9 mouse cellular contexts compared by ENCODE assay signal in the genomic region with DNA sequence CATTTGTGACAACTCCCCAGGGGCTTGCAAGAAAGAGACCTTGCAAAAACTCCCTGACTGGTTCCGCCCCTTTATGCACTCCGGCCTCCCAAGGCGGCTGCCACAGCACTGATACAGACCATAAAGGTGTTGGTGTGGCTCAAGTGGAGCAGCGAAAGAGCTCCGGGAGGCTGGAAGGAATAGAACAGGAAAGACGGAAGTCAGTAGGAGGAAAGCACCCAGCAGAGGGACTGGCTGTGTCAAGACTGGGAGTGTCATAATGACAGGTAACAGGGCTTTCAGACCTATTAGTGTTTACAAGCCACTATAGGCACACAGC. TPM values are rescaled to one million over a fixed set of nuclear protein-coding genes. Genes with fewer than 3 reads are reported as not detected.
DNase-seq lines count a peak whose midpoint lies in the region; ATAC-seq and TF ChIP-seq lines count a peak whose summit lies in the region.
"Had no signal": no experiment of that assay in that cellular context is flagged by ENCODE, and none has a peak within 500 bp of the region (broad histone marks: within the 10 kb centered on the region; RNA-seq: fewer than 3 reads in every experiment).

No protein-coding gene starts in this region.

- H3K27ac ChIP-seq in liver, adult 2 months (replicated peaks; ENCODE audit: insufficient read depth, low read depth, low read length) = no peak overlapping the region
- H3K27ac ChIP-seq in embryonic facial prominence, embryonic 14.5 days (replicated peaks; ENCODE audit: low read depth, low read length) = no peak overlapping the region
- H3K27ac ChIP-seq in limb, embryonic 10.5 days = no peak overlapping the region
- no peak overlapping the region for H3K27ac ChIP-seq in neural tube, embryonic 12.5 days

- TF ChIP-seq CTCF in liver, adult 2 months (IDR thresholded peaks at IDR 0.05; ENCODE audit: low read depth, low read length) = no peak

- no peaks in the 10 kb centered on the region for H3K36me3 ChIP-seq in liver, adult 2 months (ENCODE audit: control insufficient read depth, insufficient read depth, low read length)
- H3K36me3 ChIP-seq in embryonic facial prominence, embryonic 14.5 days (ENCODE audit: control insufficient read depth, insufficient read depth, low read length) = peaks cover 5% of the 10 kb centered on the region; the same call in 1 of the 2 replicates
- peaks cover 6% of the 10 kb centered on the region for H3K36me3 ChIP-seq in limb, embryonic 10.5 days
- H3K36me3 ChIP-seq in neural tube, embryonic 12.5 days = peaks cover 9% of the 10 kb centered on the region; the same call in 1 of the 2 replicates

- 12% methylated on average over 6 of the region's 6 CpGs for whole genome bisulfite sequencing in liver, adult 2 months
- 2% methylated on average over 6 of the region's 6 CpGs for WGBS in embryonic facial prominence, embryonic 14.5 days
- WGBS in limb, embryonic 10.5 days = 7% methylated on average over 6 of the region's 6 CpGs
- 4% methylated on average over 6 of the region's 6 CpGs for WGBS in neural tube, embryonic 12.5 days

- no peak for TF ChIP-seq POLR2A in liver, adult 2 months (IDR thresholded peaks at IDR 0.05; ENCODE audit: extremely low read depth, insufficient read depth, low read length)

- H3K9me3 ChIP-seq in embryonic facial prominence, embryonic 14.5 days (ENCODE audit: control insufficient read depth, low read length) = no peaks in the 10 kb centered on the region
- H3K9me3 ChIP-seq in limb, embryonic 10.5 days (replicated peaks) = no peaks in the 10 kb centered on the region
- no peaks in the 10 kb centered on the region for H3K9me3 ChIP-seq in neural tube, embryonic 12.5 days

- 0 out of 2 replicates have a peak, but pooled peaks have one; percentile 1 for ATAC-seq in embryonic facial prominence, embryonic 14.5 days (ENCODE audit: low read depth)
- peak; percentile 27 for ATAC-seq in neural tube, embryonic 12.5 days (ENCODE audit: low FRiP score, low read depth)
- ATAC-seq in monocyte, adult 5-6 weeks (replicated peaks; ENCODE audit: insufficient number of reproducible peaks, low FRiP score, low TSS enrichment, poor library complexity, severe bottlenecking) = no peak

- H3K9ac ChIP-seq in liver, adult 2 months (ENCODE audit: low read depth, low read length) = no peak overlapping the region
- no peak overlapping the region for H3K9ac ChIP-seq in embryonic facial prominence, embryonic 14.5 days (ENCODE audit: low read depth, low read length)
- no peak overlapping the region for H3K9ac ChIP-seq in neural tube, embryonic 12.5 days

- H3K4me3 ChIP-seq in liver, adult 2 months (ENCODE audit: insufficient read depth, low read depth, low read length) = peak overlapping the region; percentile 68; the same call in 1 of the 2 replicates
- peak overlapping the region; percentile 53 for H3K4me3 ChIP-seq in embryonic facial prominence, embryonic 14.5 days (ENCODE audit: low read depth, low read length)
- peak overlapping the region; percentile 61 for H3K4me3 ChIP-seq in limb, embryonic 10.5 days
- H3K4me3 ChIP-seq in neural tube, embryonic 12.5 days = peak overlapping the region; percentile 50

- H3K4me2 ChIP-seq in embryonic facial prominence, embryonic 14.5 days (ENCODE audit: low read depth, low read length) = peak overlapping the region; percentile 90
- peak overlapping the region; percentile 96 for H3K4me2 ChIP-seq in neural tube, embryonic 12.5 days (replicated peaks)

- no peaks in the 10 kb centered on the region for H3K79me2 ChIP-seq in liver, adult 2 months (ENCODE audit: control insufficient read depth, insufficient read depth, low read length)

- no peak for DNase-seq in liver, adult 2 months (ENCODE audit: extremely low read depth, low read depth, low spot score)
- no peak for DNase-seq in liver
- DNase-seq in embryonic facial prominence, embryonic 14.5 days (ENCODE audit: low spot score) = no peak
- no peak for DNase-seq in limb, embryonic 10.5 days (ENCODE audit: low spot score)
- no peak for DNase-seq in retina, embryonic 14.5 days (ENCODE audit: low spot score)
- no peak for DNase-seq in adrenal gland, postnatal 36 days

- H3K27me3 ChIP-seq in liver, adult 2 months (ENCODE audit: control insufficient read depth, insufficient read depth, low read length) = peaks cover 15% of the 10 kb centered on the region
- H3K27me3 ChIP-seq in embryonic facial prominence, embryonic 14.5 days (replicated peaks; ENCODE audit: control insufficient read depth, insufficient read depth, low read length) = peaks cover 43% of the 10 kb centered on the region
- H3K27me3 ChIP-seq in limb, embryonic 10.5 days (ENCODE audit: low read depth, poor library complexity, severe bottlenecking) = peaks cover 62% of the 10 kb centered on the region
- H3K27me3 ChIP-seq in neural tube, embryonic 12.5 days (replicated peaks) = peaks cover 45% of the 10 kb centered on the region

- H3K4me1 ChIP-seq in liver, adult 2 months (ENCODE audit: control insufficient read depth, insufficient read depth, low read length) = peaks cover 2% of the 10 kb centered on the region; the same call in 1 of the 2 replicates
- peaks cover 11% of the 10 kb centered on the region for H3K4me1 ChIP-seq in embryonic facial prominence, embryonic 14.5 days (ENCODE audit: control insufficient read depth, insufficient read depth, low read length)
- H3K4me1 ChIP-seq in limb, embryonic 10.5 days = peaks cover 14% of the 10 kb centered on the region
- peaks cover 15% of the 10 kb centered on the region for H3K4me1 ChIP-seq in neural tube, embryonic 12.5 days

RNA-seq across cellular contexts. Expression of gene Bmp8a, which starts 0.4 kb away (rescaled TPM):
- total RNA-seq in liver, adult 2 months (2014; rRNA removed) = not detected in 2 replicates
- not detected in 2 replicates for polyA plus RNA-seq in liver, adult 2 months (2012; rRNA removed)
- 2.3 and 3.4 TPM in 2 replicates for polyA plus RNA-seq in embryonic facial prominence, embryonic 14.5 days (2014; fragmentation: Nextera tagmentation; extraction: Ambion mirVana)
- polyA plus RNA-seq in limb, embryonic 10.5 days (2016; fragmentation: Nextera tagmentation; extraction: Ambion mirVana) = 0.19 and 0.24 TPM in 2 replicates
- polyA plus RNA-seq in neural tube, embryonic 12.5 days (2016; fragmentation: Nextera tagmentation; extraction: Ambion mirVana) = 0.41 and 0.45 TPM in 2 replicates
- not detected in 3 replicates for total RNA-seq in monocyte, adult 5-6 weeks (2017)
- under 1 TPM; 0.13 to 0.20 TPM for total RNA-seq in adrenal gland, postnatal 36 days (2021)
- polyA plus RNA-seq: activated CD4-positive, CD25-positive, alpha-beta regulatory T cell, adult 4 months had no signal

RNA-seq across cellular contexts. Expression of gene Oxct2a, which starts 20.0 kb away (rescaled TPM):
- not detected in 2 replicates for total RNA-seq in liver, adult 2 months (2014; rRNA removed)
- polyA plus RNA-seq in liver, adult 2 months (2012; rRNA removed) = not detected in 2 replicates
- not detected in 2 replicates for polyA plus RNA-seq in embryonic facial prominence, embryonic 14.5 days (2014; fragmentation: Nextera tagmentation; extraction: Ambion mirVana)
- polyA plus RNA-seq in limb, embryonic 10.5 days (2016; fragmentation: Nextera tagmentation; extraction: Ambion mirVana) = not detected in 2 replicates
- polyA plus RNA-seq in neural tube, embryonic 12.5 days (2016; fragmentation: Nextera tagmentation; extraction: Ambion mirVana) = not detected in 2 replicates
- not detected in 3 replicates for total RNA-seq in monocyte, adult 5-6 weeks (2017)
- not detected for total RNA-seq in adrenal gland, postnatal 36 days (2021)
- polyA plus RNA-seq: activated CD4-positive, CD25-positive, alpha-beta regulatory T cell, adult 4 months had no signal
